Mouse (Mus musculus) E14TG2a.4 (cell line): ENCODE measurements at regions not wholly inside any gene's neighbourhood (a gene's known extent, or its start where the extent isn't known, plus 50 kb on each side); places are given as distances from the start of the nearest gene placed in this dataset.

Experiments used
- H3K27me3 ChIP-seq: 2 replicates; pipeline ENCODE4 v1.6.1; 2014; ENCODE audit warnings: low read length, control low read depth; ENCODE audit not compliant: insufficient read depth
- H3K36me3 ChIP-seq: 2 replicates; pipeline ENCODE4 v1.6.1; 2014; ENCODE audit warnings: low read length, control low read depth; ENCODE audit not compliant: insufficient read depth
- H3K4me1 ChIP-seq: replicated peaks from 2 replicates; pipeline ENCODE4 v1.6.1; 2014; ENCODE audit warnings: low read depth, low read length, control low read depth
- H3K4me3 ChIP-seq: replicated peaks from 2 replicates; pipeline ENCODE4 v1.5.1; 2014; ENCODE audit warnings: mild to moderate bottlenecking, low read length
- H3K9me3 ChIP-seq: 2 replicates; pipeline ENCODE4 v1.6.1; 2014; ENCODE audit warnings: low read length, control low read depth
- CTCF ChIP-seq: conservative IDR thresholded peaks from 2 replicates; pipeline ENCODE4 v1.5.1; 2014; ENCODE audit warnings: low read length
- NANOG ChIP-seq: IDR thresholded peaks from 2 replicates; pipeline ENCODE4 v1.6.1; 2014; ENCODE audit warnings: borderline replicate concordance, low read length, mixed read lengths
- POU5F1 ChIP-seq: IDR thresholded peaks from 2 replicates; pipeline ENCODE4 v1.6.1; 2014; ENCODE audit warnings: low read length, borderline replicate concordance

DNA sequence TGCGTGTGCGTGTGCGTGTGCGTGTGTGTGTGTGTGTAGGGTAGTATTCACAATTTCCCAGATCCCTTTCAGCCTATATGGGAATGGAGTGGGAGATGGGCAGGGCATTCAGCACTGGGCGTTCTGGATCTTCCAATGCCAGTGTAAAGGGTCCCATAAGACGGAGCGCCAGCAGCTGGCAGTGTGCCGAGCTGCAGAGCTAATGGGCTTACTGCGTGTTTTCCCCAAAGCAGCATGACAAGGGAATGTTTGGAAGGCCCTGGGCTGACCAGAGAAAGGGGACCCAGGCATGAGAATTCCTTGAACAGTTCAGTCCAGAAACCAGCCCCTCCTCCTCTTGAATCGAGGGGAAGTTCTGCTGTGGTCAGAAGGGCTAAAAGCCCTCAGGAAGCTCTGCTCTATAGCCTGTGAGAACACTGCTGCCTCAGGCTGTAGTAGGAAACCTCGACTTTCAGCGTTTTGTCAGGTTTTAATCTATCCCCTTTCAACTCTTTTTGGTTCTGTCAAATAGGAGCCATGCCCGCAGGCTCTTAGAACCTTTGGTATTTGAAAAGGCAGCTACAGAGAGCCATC is 172.4 kb downstream of the Ktn1 start:
- TF ChIP-seq CTCF (no peak), NANOG (no peak), POU5F1 (no peak)
- Histone ChIP-seq H3K4me1 (peaks cover 23% of the 10 kb centered on the region), H3K27me3 (peaks cover 4% of the 10 kb centered on the region)

GRCm38 (mm10) chr14:47823182-47823581 is 174.9 kb downstream of the Ktn1 start:
- H3K27me3 ChIP-seq: peaks cover 4% of the 10 kb centered on the region
- no peaks in the 10 kb centered on the region for H3K36me3 ChIP-seq
- peaks cover 18% of the 10 kb centered on the region for H3K4me1 ChIP-seq
- H3K4me3 ChIP-seq: no peak overlapping the region
- H3K9me3 ChIP-seq: peaks cover 4% of the 10 kb centered on the region; the same call in 1 of the 2 replicates
- TF ChIP-seq POU5F1 (no peak), NANOG (no peak), CTCF (no peak)

More for the DNA sequence above, 172.4 kb downstream of the Ktn1 start:
- Histone ChIP-seq H3K36me3 (no peaks in the 10 kb centered on the region), H3K4me3 (peak overlapping the region; percentile 46), H3K9me3 (no peaks in the 10 kb centered on the region; the same call in 1 of the 2 replicates)

DNA sequence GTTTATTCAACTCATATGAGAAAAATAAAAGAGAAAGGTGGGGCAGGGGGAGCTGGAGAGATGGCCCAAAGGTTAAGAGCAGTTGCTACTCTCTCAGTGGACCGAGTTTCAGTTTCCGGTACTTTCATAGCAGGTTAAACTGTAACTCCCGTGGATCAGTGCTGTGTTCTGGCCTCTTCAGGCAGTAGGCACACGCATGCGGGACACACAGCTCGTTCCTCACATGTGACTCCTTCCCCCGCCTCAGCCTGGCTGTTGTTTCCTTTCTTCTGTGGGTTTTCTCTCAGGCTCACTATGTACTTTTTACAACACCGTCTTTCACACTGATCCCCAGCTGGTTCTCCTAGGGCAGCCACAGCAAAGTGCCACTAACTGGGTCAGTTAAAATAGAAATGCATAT is 175.4 kb downstream of the Ktn1 start:
- H3K4me3 ChIP-seq: no peak overlapping the region

GRCm38 (mm10) chr14:47825446-47825956 is 177.3 kb downstream of the Ktn1 start:
- H3K9me3 ChIP-seq: peaks cover 4% of the 10 kb centered on the region; the same call in 1 of the 2 replicates
- no peak overlapping the region for H3K4me3 ChIP-seq
- no peaks in the 10 kb centered on the region for H3K27me3 ChIP-seq
- H3K36me3 ChIP-seq: no peaks in the 10 kb centered on the region
- no peak for TF ChIP-seq NANOG
- TF ChIP-seq POU5F1: no peak
- TF ChIP-seq CTCF: no peak
- H3K4me1 ChIP-seq: peaks cover 14% of the 10 kb centered on the region

More for the DNA sequence above, 175.4 kb downstream of the Ktn1 start:
- Histone ChIP-seq H3K9me3 (peaks cover 4% of the 10 kb centered on the region; the same call in 1 of the 2 replicates), H3K36me3 (no peaks in the 10 kb centered on the region), H3K4me1 (peaks cover 18% of the 10 kb centered on the region), H3K27me3 (peaks cover 4% of the 10 kb centered on the region)
- no peak for TF ChIP-seq POU5F1
- TF ChIP-seq NANOG: no peak
- TF ChIP-seq CTCF: no peak

- no peaks in the 10 kb centered on the region for H3K27me3 ChIP-seq
- TF ChIP-seq NANOG (no peak), CTCF (no peak), POU5F1 (no peak)
Measured at GRCm38 (mm10) chr14:47826545-47826944, 178.3 kb downstream of the Ktn1 start.

DNA sequence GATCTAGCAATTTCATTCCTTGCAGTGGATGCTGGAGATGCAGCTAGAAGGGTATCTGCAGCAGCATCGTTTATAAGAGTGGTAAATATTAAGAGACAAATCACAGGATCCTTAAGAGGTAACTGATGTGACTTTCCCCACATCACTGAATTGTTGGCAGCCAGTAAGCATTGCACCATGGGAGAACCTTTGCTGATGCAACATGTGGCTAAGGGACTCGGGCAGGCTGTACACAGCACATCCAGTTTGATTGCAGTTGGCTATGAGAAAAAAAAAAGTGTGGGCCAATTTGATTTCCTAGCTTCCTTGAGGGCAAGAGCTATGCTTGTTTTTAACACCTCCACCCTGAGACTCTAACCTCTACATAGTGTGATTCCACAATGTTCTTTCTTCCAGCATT is 179.4 kb downstream of the Ktn1 start:
- TF ChIP-seq NANOG: no peak
- TF ChIP-seq POU5F1: no peak
- TF ChIP-seq CTCF: no peak
- no peaks in the 10 kb centered on the region for H3K27me3 ChIP-seq
- H3K4me1 ChIP-seq: peaks cover 8% of the 10 kb centered on the region
- H3K9me3 ChIP-seq: peaks cover 4% of the 10 kb centered on the region; the same call in 1 of the 2 replicates
- no peak overlapping the region for H3K4me3 ChIP-seq
- H3K36me3 ChIP-seq: no peaks in the 10 kb centered on the region

More at GRCm38 (mm10) chr14:47826545-47826944, 178.3 kb downstream of the Ktn1 start:
- H3K4me3 ChIP-seq: no peak overlapping the region
- no peaks in the 10 kb centered on the region for H3K36me3 ChIP-seq
- peaks cover 8% of the 10 kb centered on the region for H3K4me1 ChIP-seq
- peaks cover 4% of the 10 kb centered on the region; the same call in 1 of the 2 replicates for H3K9me3 ChIP-seq

- Histone ChIP-seq H3K9me3 (no peaks in the 10 kb centered on the region), H3K4me3 (no peak overlapping the region), H3K36me3 (no peaks in the 10 kb centered on the region), H3K27me3 (0 out of 2 replicates have a peak, but pooled peaks cover 7% of the 10 kb centered on the region), H3K4me1 (peaks cover 13% of the 10 kb centered on the region)
- TF ChIP-seq NANOG (no peak), POU5F1 (no peak)
Measured at GRCm38 (mm10) chr14:47833696-47834095, 185.4 kb downstream of the Ktn1 start.

GRCm38 (mm10) chr14:47835408-47835807 is 187.2 kb downstream of the Ktn1 start:
- H3K36me3 ChIP-seq: no peaks in the 10 kb centered on the region

More at GRCm38 (mm10) chr14:47835408-47835807, 187.2 kb downstream of the Ktn1 start:
- no peaks in the 10 kb centered on the region for H3K9me3 ChIP-seq
- peaks cover 13% of the 10 kb centered on the region for H3K4me1 ChIP-seq
- no peak overlapping the region for H3K4me3 ChIP-seq
- TF ChIP-seq POU5F1: no peak
- peak; percentile 60; the same call in 1 of the 2 replicates for TF ChIP-seq NANOG
- H3K27me3 ChIP-seq: 0 out of 2 replicates have a peak, but pooled peaks cover 10% of the 10 kb centered on the region
